Mouse (Mus musculus) ES-Bruce4 (cell line): ENCODE results near the gene Rps18. TPM values are rescaled to one million over a fixed set of nuclear protein-coding genes. Genes with fewer than 3 reads are reported as not detected.

Experiments used
- H3K27ac ChIP-seq: 2 replicates; pipeline ENCODE4 v1.5.1; 2012; ENCODE audit warnings: low read length, inconsistent platforms; ENCODE audit not compliant: insufficient read depth
- H3K27me3 ChIP-seq: 2 replicates; pipeline ENCODE4 v1.6.1; 2012; ENCODE audit warnings: mild to moderate bottlenecking, low read length, inconsistent platforms; ENCODE audit not compliant: control insufficient read depth, poor library complexity, insufficient read depth, severe bottlenecking
- H3K36me3 ChIP-seq: 2 replicates; pipeline ENCODE4 v1.6.1; 2012; ENCODE audit warnings: inconsistent platforms, mild to moderate bottlenecking, low read length, moderate library complexity; ENCODE audit not compliant: control insufficient read depth, poor library complexity, insufficient read depth, severe bottlenecking
- H3K4me1 ChIP-seq: one replicate; pipeline ENCODE4 v1.8.1; 2011; ENCODE audit warnings: low read length; ENCODE audit not compliant: control insufficient read depth, insufficient read depth
- H3K4me3 ChIP-seq: 2 replicates; pipeline ENCODE4 v1.5.1; 2011; ENCODE audit warnings: low read depth, mild to moderate bottlenecking, low read length
- H3K9ac ChIP-seq: 2 replicates; pipeline ENCODE4 v1.6.1; 2012; ENCODE audit warnings: low read depth, mild to moderate bottlenecking, inconsistent platforms; ENCODE audit not compliant: poor library complexity, severe bottlenecking
- H3K9me3 ChIP-seq: replicated peaks from 2 replicates; pipeline ENCODE4 v1.6.1; 2012; ENCODE audit warnings: mild to moderate bottlenecking, low read length, inconsistent platforms; ENCODE audit not compliant: control insufficient read depth, poor library complexity, insufficient read depth, severe bottlenecking
- CTCF ChIP-seq: IDR thresholded peaks from one replicate; pipeline ENCODE4 v1.8.1; 2011; ENCODE audit warnings: low read depth, low read length
- EP300 ChIP-seq: IDR thresholded peaks from 2 replicates; pipeline ENCODE4 v1.6.1; 2011; ENCODE audit warnings: low read depth, low read length; ENCODE audit not compliant: insufficient read depth
- POLR2A ChIP-seq: IDR thresholded peaks from one replicate; pipeline ENCODE4 v1.8.1; 2011; ENCODE audit warnings: low read length; ENCODE audit not compliant: insufficient read depth
- polyA plus RNA-seq: library from polyadenylated mRNA; stranded (reverse); fragments of >200 nt; gene quantifications from 2 replicates; pipeline ENCODE4 v1.2.4, GENCODE M21; 2011; ENCODE audit warnings: low read depth; ENCODE audit not compliant: missing spikeins, insufficient read depth, insufficient read length

Rps18 gene
- polyA plus RNA-seq, 1 experiment, result 2,174 TPM

DNA sequence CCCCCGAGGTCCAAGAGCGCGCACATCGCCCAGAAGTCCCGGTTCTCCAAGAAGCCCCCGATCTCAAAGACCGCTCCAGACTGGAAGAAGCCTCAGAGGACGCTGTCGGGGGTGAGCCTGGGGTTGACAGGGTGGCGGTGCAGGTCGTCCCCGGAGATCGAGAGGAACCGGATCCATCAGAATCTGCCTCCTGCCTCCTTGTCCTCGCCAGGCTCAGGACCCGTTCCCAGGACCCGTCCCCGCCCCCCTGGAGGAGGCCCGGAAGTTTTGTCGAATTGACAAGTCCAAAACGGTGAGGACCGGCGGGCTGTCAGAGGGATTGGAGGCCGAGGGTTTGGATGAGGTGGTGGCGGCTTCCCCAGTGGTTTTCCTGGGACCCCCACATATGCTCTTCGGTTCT, 14.8 kb downstream of the Rps18 start:
- Histone ChIP-seq H3K27ac (no peak overlapping the region), H3K9ac (peak overlapping the region; percentile 77), H3K4me3 (peak overlapping the region; percentile 91), H3K4me1 (no peaks in the 10 kb centered on the region), H3K27me3 (no peaks in the 10 kb centered on the region), H3K9me3 (no peaks in the 10 kb centered on the region), H3K36me3 (peaks cover 13% of the 10 kb centered on the region)
- TF ChIP-seq EP300 (no peak), POLR2A (no peak), CTCF (no peak)

DNA sequence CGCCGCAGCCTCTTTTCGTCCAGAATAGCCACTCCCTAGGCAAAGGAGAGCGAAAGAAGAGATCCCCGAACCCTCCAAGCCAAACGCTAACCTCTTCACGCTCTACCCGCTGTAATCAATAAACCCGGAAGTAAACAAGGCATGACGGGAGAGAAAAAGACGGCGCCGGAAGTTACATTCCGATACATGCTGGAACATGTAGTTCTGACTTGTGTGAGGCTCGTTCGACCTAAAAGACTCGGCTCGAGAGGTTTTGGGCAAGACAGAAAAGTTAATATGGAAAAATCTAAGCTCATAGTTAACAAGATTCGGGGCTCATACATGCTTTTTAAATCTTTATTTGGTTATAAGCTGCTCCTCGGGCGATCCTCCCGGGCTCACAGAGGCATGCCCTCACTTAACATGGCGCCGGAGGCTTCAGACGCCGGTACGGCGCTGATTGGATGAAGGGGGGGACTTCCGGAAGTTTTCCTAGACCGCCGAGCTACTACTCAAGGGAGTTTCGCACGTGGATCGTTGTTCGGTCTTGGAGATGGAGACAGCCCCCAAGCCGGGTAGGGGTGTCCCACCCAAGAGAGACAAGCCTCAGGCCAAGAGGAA, 15.5 kb downstream of the Rps18 start, which contains the start of the genes Pfdn6 and Wdr46:
Gene Pfdn6 (minus strand): TSS at position 138 of the 600 bp plus-strand sequence.
Gene Wdr46 (plus strand): TSS at position 455 of the 600 bp plus-strand sequence.
- Histone ChIP-seq H3K27ac (no peak within 1 kb of the TSS), H3K27me3 (no peaks in the 10 kb centered on the region), H3K9me3 (no peaks in the 10 kb centered on the region), H3K4me3 (peak within 1 kb of the TSS; percentile 91), H3K4me1 (no peaks in the 10 kb centered on the region), H3K9ac (peak within 1 kb of the TSS; percentile 77), H3K36me3 (peaks cover 13% of the 10 kb centered on the region)
- TF ChIP-seq POLR2A, result no peak
- no peak for TF ChIP-seq EP300
- no peak for TF ChIP-seq CTCF

DNA sequence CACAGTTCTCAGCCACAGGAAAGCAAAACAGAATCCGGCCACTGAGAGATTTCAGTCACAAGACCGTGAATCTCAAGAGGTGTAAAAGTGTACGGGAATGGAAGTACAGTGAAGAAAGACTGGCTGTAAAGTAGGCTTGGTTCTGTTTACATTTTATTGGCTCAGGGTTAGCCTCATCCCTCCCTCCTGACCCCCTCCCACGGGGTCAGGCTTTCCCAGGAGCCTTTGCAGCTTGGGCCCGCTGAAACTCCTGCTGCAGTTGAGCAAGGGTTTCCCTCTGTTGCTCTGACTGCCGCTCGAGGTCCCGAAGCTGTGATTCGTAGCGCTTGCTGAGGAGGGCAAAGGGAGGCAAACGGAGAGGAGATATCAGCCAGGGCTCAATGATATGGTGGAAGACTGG, 17.0 kb downstream of the Rps18 start:
- Histone ChIP-seq H3K4me1 (peaks cover 1% of the 10 kb centered on the region), H3K9me3 (no peaks in the 10 kb centered on the region), H3K9ac (peak overlapping the region; percentile 77; the same call in 1 of the 2 replicates), H3K27me3 (no peaks in the 10 kb centered on the region), H3K27ac (no peak overlapping the region), H3K36me3 (peaks cover 13% of the 10 kb centered on the region), H3K4me3 (peak overlapping the region; percentile 91; the same call in 1 of the 2 replicates)
- TF ChIP-seq POLR2A (no peak), CTCF (no peak), EP300 (no peak)

DNA sequence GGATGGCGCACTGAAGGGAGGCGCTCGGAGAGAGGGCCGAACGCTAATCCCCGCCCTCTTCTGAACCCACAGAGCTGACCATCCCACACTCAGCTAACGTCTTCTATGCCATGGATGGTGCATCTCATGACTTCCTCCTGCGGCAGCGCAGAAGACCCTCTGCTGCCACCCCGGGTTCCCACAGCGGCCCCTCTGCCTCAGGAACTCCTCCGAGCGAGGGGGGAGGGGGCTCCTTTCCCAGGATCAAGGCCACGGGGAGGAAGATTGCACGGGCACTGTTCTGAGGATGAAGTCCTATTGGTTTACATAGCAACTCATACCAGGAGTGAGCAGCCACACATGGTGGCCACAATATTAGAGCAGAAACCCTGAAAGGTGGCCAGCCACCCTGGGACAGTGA, 18.8 kb downstream of the Rps18 start:
- peaks cover 6% of the 10 kb centered on the region; the same call in 1 of the 2 replicates for H3K36me3 ChIP-seq
- no peak overlapping the region for H3K4me3 ChIP-seq

DNA sequence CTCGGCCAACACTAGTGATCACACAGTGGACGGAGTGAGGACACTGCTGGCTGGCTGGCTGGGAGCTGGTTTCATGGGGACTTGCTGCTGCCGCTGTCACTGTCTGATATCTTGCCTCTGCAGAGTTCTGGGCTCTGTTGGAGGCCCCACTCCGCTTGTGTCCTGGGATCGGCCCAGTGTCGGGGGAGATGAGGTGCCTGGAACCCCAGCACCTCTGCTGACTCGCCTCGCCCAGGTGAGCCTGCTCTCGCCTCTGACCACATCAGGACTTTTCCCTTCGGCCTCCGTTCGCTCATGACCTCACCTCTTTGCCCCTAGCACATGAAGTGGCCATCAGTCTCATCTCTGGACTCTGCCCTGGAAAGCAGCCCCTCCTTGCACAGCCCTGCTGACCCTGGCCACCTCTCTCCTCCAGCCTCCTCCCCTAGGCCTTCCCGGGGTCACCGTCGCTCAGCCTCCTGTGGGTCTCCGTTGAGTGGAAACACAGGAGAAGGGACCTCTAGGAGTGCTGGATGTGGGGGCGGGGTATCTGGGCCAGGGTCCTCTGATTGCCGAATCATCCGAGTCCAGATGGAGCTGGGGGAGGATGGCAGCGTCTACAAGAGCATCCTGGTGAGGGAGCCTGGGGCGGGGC, 20.3 kb downstream of the Rps18 start:
- no peaks in the 10 kb centered on the region for H3K9me3 ChIP-seq
- no peaks in the 10 kb centered on the region for H3K27me3 ChIP-seq
- no peak overlapping the region for H3K4me3 ChIP-seq
- TF ChIP-seq POLR2A (no peak), EP300 (no peak), CTCF (no peak)
- peaks cover 6% of the 10 kb centered on the region; the same call in 1 of the 2 replicates for H3K36me3 ChIP-seq
- H3K4me1 ChIP-seq, result peaks cover 2% of the 10 kb centered on the region
- H3K27ac ChIP-seq, result no peak overlapping the region
- no peak overlapping the region for H3K9ac ChIP-seq

More for the DNA sequence above, 18.8 kb downstream of the Rps18 start:
- Histone ChIP-seq H3K27ac (no peak overlapping the region), H3K9me3 (no peaks in the 10 kb centered on the region), H3K27me3 (no peaks in the 10 kb centered on the region), H3K9ac (no peak overlapping the region), H3K4me1 (peaks cover 2% of the 10 kb centered on the region)
- no peak for TF ChIP-seq POLR2A
- TF ChIP-seq EP300, result no peak
- TF ChIP-seq CTCF, result no peak

DNA sequence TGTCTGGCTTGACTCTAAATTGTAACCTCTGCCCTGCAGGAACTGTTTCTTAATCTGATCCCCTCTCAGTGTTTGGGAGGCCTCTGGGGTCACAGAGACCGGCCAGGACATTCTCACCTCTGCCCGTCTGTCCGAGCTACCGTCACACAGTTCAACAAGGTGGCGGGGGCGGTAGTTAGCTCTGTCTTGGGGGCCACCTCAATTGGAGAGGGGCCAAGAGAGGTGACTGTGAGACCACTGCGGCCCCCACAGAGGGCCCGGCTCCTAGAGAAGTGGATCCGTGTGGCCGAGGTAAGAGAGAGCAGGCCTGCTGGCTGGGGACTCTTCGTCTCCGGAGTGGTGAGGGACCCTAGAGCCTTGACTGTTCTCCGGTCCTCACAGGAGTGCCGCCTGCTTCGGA, 22.8 kb downstream of the Rps18 start:
- Histone ChIP-seq H3K9ac (peak overlapping the region; percentile 18; the same call in 1 of the 2 replicates), H3K9me3 (no peaks in the 10 kb centered on the region), H3K27ac (no peak overlapping the region), H3K27me3 (no peaks in the 10 kb centered on the region), H3K4me1 (peaks cover 2% of the 10 kb centered on the region), H3K4me3 (no peak overlapping the region), H3K36me3 (peaks cover 6% of the 10 kb centered on the region; the same call in 1 of the 2 replicates)
- no peak for TF ChIP-seq POLR2A
- TF ChIP-seq CTCF, result no peak
- no peak for TF ChIP-seq EP300
